25 mouse cellular contexts compared by ENCODE assay signal in genomic region chr3:129557048-129557447, GRCm38 (mm10). TPM values are rescaled to one million over a fixed set of nuclear protein-coding genes. Genes with fewer than 3 reads are reported as not detected.
DNase-seq lines count a peak whose midpoint lies in the region; ATAC-seq and TF ChIP-seq lines count a peak whose summit lies in the region.
"Had no signal": no experiment of that assay in that cellular context is flagged by ENCODE, and none has a peak within 500 bp of the region (broad histone marks: within the 10 kb centered on the region; RNA-seq: fewer than 3 reads in every experiment).

No protein-coding gene starts in this region.

- no peak for ATAC-seq in kidney, embryonic 16.5 days (ENCODE audit: low FRiP score, low TSS enrichment)
- ATAC-seq: forebrain, embryonic 15.5 days had no signal

- no peaks in the 10 kb centered on the region for H3K36me3 ChIP-seq in kidney, adult 2 months (ENCODE audit: control insufficient read depth, insufficient read depth, low read length)
- peaks cover 5% of the 10 kb centered on the region; the same call in 1 of the 2 replicates for H3K36me3 ChIP-seq in kidney, embryonic 16.5 days (ENCODE audit: insufficient read depth, low read length)
- H3K36me3 ChIP-seq in E14TG2a.4 (ENCODE audit: insufficient read depth, low read length), result peaks cover 91% of the 10 kb centered on the region
- H3K36me3 ChIP-seq: embryonic facial prominence, embryonic 13.5 days; forebrain, embryonic 15.5 days; hindbrain, embryonic 12.5 days; hindbrain, embryonic 15.5 days had no signal

- DNase-seq in kidney, adult 2 months, result peak; percentile 56
- no peak for DNase-seq in kidney, adult 11 months
- DNase-seq in kidney, postnatal 10 days, result no peak
- no peak for DNase-seq in layer of hippocampus, adult 9-11 months
- DNase-seq: adrenal gland, adult 2 months; adrenal gland, postnatal 14 days; B cell, adult 2 months; cerebellum, adult 11 months; cerebellum, adult 2 months; cerebellum, adult 9-11 months; cerebellum, postnatal 25 days; embryo, embryonic 11 days; gastrocnemius, postnatal 25 days; heart, adult 2 months had no signal

- H3K27me3 ChIP-seq in kidney, adult 2 months (replicated peaks; ENCODE audit: control insufficient read depth, insufficient read depth, low read length), result no peaks in the 10 kb centered on the region
- H3K27me3 ChIP-seq in kidney, embryonic 16.5 days (ENCODE audit: insufficient read depth, low read length), result no peaks in the 10 kb centered on the region
- no peaks in the 10 kb centered on the region for H3K27me3 ChIP-seq in E14TG2a.4 (ENCODE audit: insufficient read depth, low read length)
- H3K27me3 ChIP-seq: CH12.LX; embryonic facial prominence, embryonic 13.5 days; forebrain, embryonic 12.5 days; forebrain, embryonic 15.5 days; hindbrain, embryonic 12.5 days; hindbrain, embryonic 15.5 days had no signal

- H3K4me2 ChIP-seq in kidney, embryonic 16.5 days (replicated peaks; ENCODE audit: low read depth, low read length), result no peak overlapping the region
- H3K4me2 ChIP-seq: embryonic facial prominence, embryonic 13.5 days; forebrain, embryonic 12.5 days; forebrain, embryonic 15.5 days; hindbrain, embryonic 12.5 days; hindbrain, embryonic 15.5 days had no signal

- TF ChIP-seq CTCF in kidney, adult 2 months (conservative IDR thresholded peaks at IDR 0.05; ENCODE audit: insufficient read depth, insufficient read length, low read depth, low read length), result no peak
- no peak for TF ChIP-seq CTCF in E14TG2a.4 (conservative IDR thresholded peaks at IDR 0.05; ENCODE audit: low read length)

- H3K27ac ChIP-seq in kidney, adult 2 months (ENCODE audit: insufficient read depth, low read depth, low read length), result peak overlapping the region; percentile 9; the same call in 1 of the 2 replicates
- peak overlapping the region; percentile 75 for H3K27ac ChIP-seq in kidney, embryonic 16.5 days (ENCODE audit: low read length)
- H3K27ac ChIP-seq: embryonic facial prominence, embryonic 10.5 days; embryonic facial prominence, embryonic 13.5 days; forebrain, embryonic 12.5 days; forebrain, embryonic 15.5 days; heart, adult 2 months; heart, embryonic 10.5 days; hindbrain, embryonic 12.5 days; hindbrain, embryonic 15.5 days had no signal

- 45% methylated on average over 9 of the region's 9 CpGs for WGBS in kidney, adult 2 months
- 61% methylated on average over 9 of the region's 9 CpGs for WGBS in kidney, embryonic 16.5 days

- no peak overlapping the region for H3K4me3 ChIP-seq in kidney, adult 2 months (ENCODE audit: insufficient read depth, low read depth, low read length)
- no peak overlapping the region for H3K4me3 ChIP-seq in kidney, embryonic 16.5 days (ENCODE audit: low read length)
- H3K4me3 ChIP-seq in E14TG2a.4 (replicated peaks; ENCODE audit: low read length), result peak overlapping the region; percentile 58
- H3K4me3 ChIP-seq: embryonic facial prominence, embryonic 10.5 days; embryonic facial prominence, embryonic 13.5 days; erythroblast, embryonic 14.5 days; forebrain, embryonic 12.5 days; forebrain, embryonic 15.5 days; heart, adult 2 months; heart, embryonic 10.5 days; hindbrain, embryonic 12.5 days; hindbrain, embryonic 15.5 days had no signal

- no peaks in the 10 kb centered on the region for H3K9me3 ChIP-seq in kidney, embryonic 16.5 days (ENCODE audit: low read length)
- H3K9me3 ChIP-seq in E14TG2a.4 (ENCODE audit: low read length), result no peaks in the 10 kb centered on the region
- H3K9me3 ChIP-seq: embryonic facial prominence, embryonic 10.5 days; embryonic facial prominence, embryonic 13.5 days; forebrain, embryonic 12.5 days; forebrain, embryonic 15.5 days; heart, embryonic 10.5 days; hindbrain, embryonic 12.5 days; hindbrain, embryonic 15.5 days had no signal

- H3K9ac ChIP-seq in kidney, embryonic 16.5 days (replicated peaks; ENCODE audit: low read length), result no peak overlapping the region
- H3K9ac ChIP-seq: embryonic facial prominence, embryonic 13.5 days; forebrain, embryonic 12.5 days; forebrain, embryonic 15.5 days; hindbrain, embryonic 12.5 days; hindbrain, embryonic 15.5 days had no signal

- TF ChIP-seq POLR2A in kidney, adult 2 months (IDR thresholded peaks at IDR 0.05; ENCODE audit: low read depth, low read length), result no peak

- H3K4me1 ChIP-seq in kidney, adult 2 months (ENCODE audit: control insufficient read depth, insufficient read depth, low read length), result peaks cover 28% of the 10 kb centered on the region
- peaks cover 35% of the 10 kb centered on the region for H3K4me1 ChIP-seq in kidney, embryonic 16.5 days (ENCODE audit: insufficient read depth, low read length)
- peaks cover 91% of the 10 kb centered on the region for H3K4me1 ChIP-seq in E14TG2a.4 (replicated peaks; ENCODE audit: low read depth, low read length)
- H3K4me1 ChIP-seq: hindbrain, embryonic 12.5 days; hindbrain, embryonic 15.5 days had no signal

RNA-seq across cellular contexts. Expression of gene Elovl6, which starts 24.9 kb away (rescaled TPM):
- 73.0 and 75.5 TPM in 2 replicates for polyA plus RNA-seq in kidney, adult 2 months (2012; rRNA removed)
- polyA plus RNA-seq in kidney, embryonic 16.5 days (2015; fragmentation: Nextera tagmentation; extraction: Ambion mirVana), result 40.5 and 54.9 TPM in 2 replicates
